7 mouse cellular contexts compared by ENCODE assay signal in genomic region chr1:34842887-34843618, GRCm38 (mm10). TPM values are rescaled to one million over a fixed set of nuclear protein-coding genes. Genes with fewer than 3 reads are reported as not detected.
DNase-seq lines count a peak whose midpoint lies in the region; ATAC-seq and TF ChIP-seq lines count a peak whose summit lies in the region.

Gene Fam168b, minus strand, starts transcription at chr1:34843065.

- H3K9ac ChIP-seq in intestine, postnatal 0 days (ENCODE audit: low read depth, low read length): peak within 1 kb of the TSS; percentile 90
- H3K9ac ChIP-seq in midbrain, embryonic 12.5 days (replicated peaks): peak within 1 kb of the TSS; percentile 90

- H3K4me3 ChIP-seq in intestine, postnatal 0 days (ENCODE audit: low read depth, low read length): peak within 1 kb of the TSS; percentile 82
- peak within 1 kb of the TSS; percentile 75 for H3K4me3 ChIP-seq in midbrain, embryonic 12.5 days
- H3K4me3 ChIP-seq in small intestine, adult 2 months (ENCODE audit: low read depth, low read length): peak within 1 kb of the TSS; percentile 96

- H3K36me3 ChIP-seq in intestine, postnatal 0 days (ENCODE audit: control insufficient read depth, insufficient read depth): no peaks in the 10 kb centered on the region
- no peaks in the 10 kb centered on the region; the same call in 1 of the 2 replicates for H3K36me3 ChIP-seq in midbrain, embryonic 12.5 days
- no peaks in the 10 kb centered on the region for H3K36me3 ChIP-seq in small intestine, adult 2 months (ENCODE audit: control insufficient read depth, insufficient read depth, low read length)

- H3K4me1 ChIP-seq in intestine, postnatal 0 days (replicated peaks; ENCODE audit: control insufficient read depth, insufficient read depth, low read length): peaks cover 5% of the 10 kb centered on the region; the same call in 1 of the 2 replicates
- peaks cover 31% of the 10 kb centered on the region for H3K4me1 ChIP-seq in midbrain, embryonic 12.5 days
- peaks cover 11% of the 10 kb centered on the region; the same call in 1 of the 2 replicates for H3K4me1 ChIP-seq in small intestine, adult 2 months (ENCODE audit: control insufficient read depth, insufficient read depth, insufficient read length, low read length)

- DNase-seq in adrenal gland, adult 8-10 months: peak; percentile 73
- peak; percentile 87 for DNase-seq in embryo, embryonic 9.5 days (ENCODE audit: extremely low spot score)
- DNase-seq in gonadal fat pad, adult 2 months (ENCODE audit: low read depth): no peak
- DNase-seq in left cerebral cortex, postnatal 4 days: peak; percentile 89

- no peaks in the 10 kb centered on the region for H3K27me3 ChIP-seq in intestine, postnatal 0 days (replicated peaks; ENCODE audit: control insufficient read depth, insufficient read depth, low read length)
- H3K27me3 ChIP-seq in midbrain, embryonic 12.5 days: no peaks in the 10 kb centered on the region
- no peaks in the 10 kb centered on the region for H3K27me3 ChIP-seq in small intestine, adult 2 months (ENCODE audit: control insufficient read depth, insufficient read depth, low read length)

- WGBS in intestine, postnatal 0 days: 1% methylated on average over 44 of the region's 59 CpGs
- 2% methylated on average over 59 of the region's 59 CpGs for WGBS in midbrain, embryonic 12.5 days
- under 1% methylated on average over 59 of the region's 59 CpGs for WGBS in small intestine, adult 2 months

- peak; percentile 85 for TF ChIP-seq POLR2A in small intestine, adult 2 months (IDR thresholded peaks at IDR 0.05; ENCODE audit: low read depth, low read length)

- peak within 1 kb of the TSS; percentile 76 for H3K4me2 ChIP-seq in intestine, postnatal 0 days (replicated peaks; ENCODE audit: low read depth)
- peak within 1 kb of the TSS; percentile 83 for H3K4me2 ChIP-seq in midbrain, embryonic 12.5 days (replicated peaks)

- ATAC-seq in intestine, postnatal 0 days: peak; percentile 94
- peak; percentile 92 for ATAC-seq in midbrain, embryonic 12.5 days (ENCODE audit: low FRiP score, low read depth)

- 0 out of 2 replicates have a peak, but pooled peaks have one; percentile 13 for TF ChIP-seq CTCF in intestine, postnatal 0 days (IDR thresholded peaks at IDR 0.05; ENCODE audit: low read depth)
- no peak for TF ChIP-seq CTCF in small intestine, adult 2 months (IDR thresholded peaks at IDR 0.05; ENCODE audit: extremely low read depth, insufficient read length, insufficient replicate concordance, low read depth, low read length)

- intact Hi-C loops in left cerebral cortex, postnatal 4 days (cut with DNase I): no loop called here

- H3K9me3 ChIP-seq in intestine, postnatal 0 days (ENCODE audit: control insufficient read depth): no peaks in the 10 kb centered on the region
- no peaks in the 10 kb centered on the region for H3K9me3 ChIP-seq in midbrain, embryonic 12.5 days

- H3K27ac ChIP-seq in intestine, postnatal 0 days (ENCODE audit: low read depth, low read length): peak within 1 kb of the TSS; percentile 97
- H3K27ac ChIP-seq in midbrain, embryonic 12.5 days (replicated peaks): peak within 1 kb of the TSS; percentile 96
- H3K27ac ChIP-seq in small intestine, adult 2 months (ENCODE audit: insufficient read depth, low read depth, low read length): peak within 1 kb of the TSS; percentile 91

RNA-seq across cellular contexts. Expression of gene Fam168b, which starts in this region (rescaled TPM):
- total RNA-seq in adrenal gland, adult 8-10 months (2022): 100 to 1,000 TPM; 117 to 144 (median 125) TPM
- 223 and 233 TPM in 2 replicates for polyA plus RNA-seq in gonadal fat pad, adult 2 months (2012; rRNA removed)
- polyA plus RNA-seq in intestine, postnatal 0 days (2015; fragmentation: Nextera tagmentation; extraction: Ambion mirVana): 22.4 and 23.6 TPM in 2 replicates
- 100 to 1,000 TPM; 251 to 255 TPM for total RNA-seq in left cerebral cortex, postnatal 4 days (2021)
- 167 and 183 TPM in 2 replicates for polyA plus RNA-seq in midbrain, embryonic 12.5 days (2016; fragmentation: Nextera tagmentation; extraction: Ambion mirVana)
- polyA plus RNA-seq in small intestine, adult 2 months (2012; rRNA removed): 183 and 296 TPM in 2 replicates
